Mouse (Mus musculus) megakaryocyte, embryonic 14.5 days (primary cell): Measurements from ENCODE around the gene Hk3.

ENCODE experiments used
- FLI1 ChIP-seq: IDR thresholded peaks from 2 replicates; pipeline ENCODE4 v1.6.1; 2012; ENCODE audit warnings: low read length, inconsistent platforms, mixed read lengths
- GATA1 ChIP-seq: IDR thresholded peaks from 3 replicates; pipeline ENCODE4 v1.6.1; 2012; ENCODE audit warnings: mixed read lengths, low read length, inconsistent platforms, borderline replicate concordance

DNA sequence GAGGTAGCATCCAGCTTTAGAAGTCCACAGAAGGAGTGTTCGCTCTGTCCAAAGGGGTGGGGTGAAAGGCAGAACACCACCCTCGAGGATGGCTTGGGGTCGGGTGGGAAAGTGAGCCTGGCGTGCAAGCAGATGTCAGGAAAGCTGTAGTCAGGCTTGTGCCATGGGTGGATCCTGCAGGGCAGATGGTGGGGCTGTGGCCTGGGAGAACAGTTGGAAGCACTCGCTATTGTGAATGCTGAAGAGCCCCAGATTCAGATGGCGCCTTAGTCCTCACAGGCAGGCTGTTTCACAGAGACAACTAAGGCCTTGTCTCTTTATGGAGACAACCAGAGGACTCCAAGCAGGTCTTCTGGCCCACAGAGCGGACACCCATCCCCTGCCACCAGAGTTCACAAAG lies 29.0 kb downstream of the Hk3 start:
- TF ChIP-seq FLI1 (no peak), GATA1 (no peak)
